Mouse (Mus musculus): ENCODE measurements around the gene Gm17416.

Gene Gm17416

GRCm38 (mm10) chr2:152569038-152569437, at the start of gene Gm17416:
TSS of gene Gm17416 (plus strand) at chr2:152569338.
- no peak for DNase-seq

DNA sequence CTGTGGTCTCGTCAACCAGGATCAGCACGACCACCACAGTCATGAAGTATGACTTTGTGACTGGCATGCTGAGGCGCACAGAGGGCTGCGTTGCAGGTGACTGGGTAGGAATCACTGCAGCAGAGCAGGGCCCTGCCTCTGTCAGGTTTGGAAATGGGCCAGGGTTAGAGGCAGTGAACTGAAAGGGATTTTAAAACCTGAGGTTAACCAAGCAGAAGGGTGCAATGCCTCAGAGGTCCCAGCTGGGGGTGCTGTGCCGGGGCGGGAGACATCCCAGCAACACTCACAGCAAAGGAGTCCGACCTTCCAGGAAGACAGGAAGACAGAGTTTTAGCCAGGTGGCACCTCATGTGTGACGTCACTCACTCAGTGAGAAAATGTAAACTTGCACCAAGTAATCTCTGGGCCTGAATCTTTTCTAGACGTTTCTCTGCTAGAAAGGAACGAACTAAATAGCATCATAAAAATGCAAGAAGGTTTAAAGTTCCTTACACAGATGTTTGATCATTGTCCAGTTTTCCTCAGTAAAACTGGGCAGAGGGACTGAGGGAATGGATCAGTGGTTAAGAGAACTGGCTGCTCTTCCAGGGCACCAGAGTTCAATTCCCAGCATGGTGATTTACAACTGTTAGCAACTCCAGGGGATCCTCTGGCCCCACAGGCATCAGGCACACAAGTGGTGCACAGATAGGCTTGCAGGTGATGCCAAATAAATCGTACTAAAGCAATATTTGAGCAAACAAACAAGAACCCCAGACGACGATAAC, 29.0 kb upstream of the Gm17416 start, which contains the start of gene Defb29:
Gene Defb29, minus strand, starts transcription at position 155 of the 767 bp plus-strand sequence.
- no peak for DNase-seq

DNA sequence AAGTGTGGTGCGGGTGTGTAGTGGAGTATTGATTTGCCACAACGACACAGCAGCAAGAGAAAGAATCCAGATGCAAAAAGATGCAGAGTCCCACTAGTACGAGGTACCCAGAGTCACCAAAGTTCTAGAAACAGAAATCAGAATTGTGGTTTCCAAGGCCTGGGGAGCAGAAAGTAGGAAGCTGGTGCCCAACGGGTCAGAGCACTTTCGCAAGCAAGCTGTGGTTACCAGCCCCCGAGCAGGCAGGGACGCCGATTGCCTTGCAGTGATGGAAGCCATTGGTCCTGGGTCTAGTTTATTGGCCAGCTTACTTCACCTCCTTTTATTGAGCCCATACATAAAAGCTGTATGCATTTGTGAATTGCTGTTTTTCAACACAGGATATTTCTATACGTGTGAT, 27.2 kb upstream of the Gm17416 start:
- DNase-seq: no peak

DNA sequence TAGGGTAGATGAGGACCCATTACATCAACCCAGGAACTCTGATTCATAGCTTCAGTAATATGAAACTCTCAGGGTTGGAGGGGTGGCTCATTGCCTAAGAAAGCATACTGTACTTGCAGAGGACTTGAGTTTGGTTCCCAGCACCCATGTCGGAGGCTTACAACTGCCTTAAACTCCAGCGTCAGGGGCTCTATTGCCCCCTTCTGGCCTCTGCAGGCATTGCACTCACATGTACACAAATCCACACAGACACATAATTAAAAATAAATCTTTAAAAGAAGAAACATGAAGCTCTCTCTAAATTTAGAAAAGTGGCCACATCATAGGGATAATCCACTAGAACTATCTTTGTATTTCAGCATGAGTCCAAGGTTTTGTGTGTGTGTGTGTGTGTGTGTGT, 26.2 kb upstream of the Gm17416 start:
- DNase-seq: no peak

GRCm38 (mm10) chr2:152543478-152543877, 25.7 kb upstream of the Gm17416 start:
- no peak for DNase-seq

GRCm38 (mm10) chr2:152544691-152545090, 24.4 kb upstream of the Gm17416 start:
- peak; percentile 21 to 57 for DNase-seq

GRCm38 (mm10) chr2:152548124-152548523, 21.0 kb upstream of the Gm17416 start:
- DNase-seq: no peak

GRCm38 (mm10) chr2:152553774-152554423, 15.2 kb upstream of the Gm17416 start:
- DNase-seq: peak; percentile 63 to 76

DNA sequence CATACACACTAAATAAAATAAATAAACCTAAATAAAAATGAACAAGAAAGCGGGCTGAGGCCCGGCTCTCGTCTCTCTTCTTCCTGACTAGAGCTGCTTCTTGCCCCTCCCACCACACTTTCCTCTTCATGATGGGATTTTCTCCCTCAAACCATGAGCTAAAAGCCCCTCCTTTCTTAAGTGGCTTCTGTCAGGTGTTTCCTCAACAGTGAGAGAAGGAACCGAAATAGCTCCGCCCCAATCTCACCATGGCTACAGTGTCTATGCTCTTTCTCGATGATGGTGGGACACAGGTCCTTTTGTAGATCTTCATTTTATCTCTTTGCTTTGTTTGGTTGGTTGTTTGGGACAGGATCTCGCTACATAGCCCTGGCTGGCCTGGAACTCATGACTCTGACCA, 12.5 kb upstream of the Gm17416 start:
- no peak for DNase-seq

- DNase-seq: no peak
Measured at GRCm38 (mm10) chr2:152569881-152570280, 743 bp downstream of the Gm17416 start.

GRCm38 (mm10) chr2:152570313-152570712, 1.2 kb downstream of the Gm17416 start:
- DNase-seq: no peak

DNA sequence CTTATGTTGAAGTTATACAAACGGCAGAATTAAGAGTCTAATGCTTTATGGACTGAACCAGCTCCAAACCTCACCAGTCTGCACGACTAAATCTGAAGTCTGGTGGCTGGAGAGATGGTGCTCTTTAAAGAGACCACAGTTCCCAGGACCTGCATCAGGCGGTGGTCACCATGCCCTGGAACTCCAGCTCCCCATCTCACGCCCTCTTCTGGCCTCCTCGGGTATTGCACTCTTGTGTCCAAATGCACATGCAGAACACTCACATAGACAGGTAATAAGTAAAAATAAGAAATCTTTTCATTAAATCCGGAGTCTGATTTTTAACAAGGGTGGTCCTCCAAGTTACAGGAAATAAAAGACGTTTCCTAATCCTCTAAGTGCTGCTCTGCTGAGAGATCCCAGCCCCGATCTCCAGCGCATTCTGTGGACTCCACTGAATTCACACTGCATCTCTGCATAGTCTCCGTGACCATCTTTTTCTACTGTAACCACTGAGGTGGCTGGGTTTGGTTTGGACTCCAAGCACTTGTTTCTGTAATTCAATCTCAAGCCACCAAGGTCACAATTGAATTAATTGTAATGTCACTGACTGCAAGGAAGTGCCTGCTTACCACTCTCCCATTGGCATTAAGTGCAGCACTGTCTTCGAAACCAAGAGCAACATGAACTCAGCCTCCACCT, 3.1 kb downstream of the Gm17416 start, which contains the start of gene Defb21:
Gene Defb21, plus strand, starts transcription at position 631 of the 681 bp plus-strand sequence.
- DNase-seq: peak in 1 of 2 experiments; percentile 8

DNA sequence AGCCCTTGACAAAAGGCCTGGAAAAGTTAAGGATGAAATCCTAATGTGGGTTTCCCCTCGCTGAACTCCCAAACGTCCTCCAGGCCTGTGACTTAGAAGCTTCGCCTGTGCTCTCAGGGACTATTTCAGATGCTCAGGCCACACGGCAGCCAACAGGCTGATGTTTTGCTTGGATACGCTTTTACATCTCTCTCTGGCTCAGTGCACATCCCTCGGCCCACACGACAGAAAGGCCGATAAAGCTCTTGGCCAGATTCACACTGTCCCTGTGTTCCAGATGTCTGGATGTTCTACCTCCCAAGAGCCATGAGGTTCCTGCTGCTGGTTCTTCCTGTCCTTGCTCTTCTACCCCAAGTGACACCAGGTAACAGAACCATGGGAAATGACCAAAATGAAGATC, 4.3 kb downstream of the Gm17416 start:
- no peak for DNase-seq

GRCm38 (mm10) chr2:152580107-152580506, 11.0 kb downstream of the Gm17416 start, which contains the start of gene Defb19:
TSS of gene Defb19 (minus strand) at chr2:152580312.
- no peak for DNase-seq

DNA sequence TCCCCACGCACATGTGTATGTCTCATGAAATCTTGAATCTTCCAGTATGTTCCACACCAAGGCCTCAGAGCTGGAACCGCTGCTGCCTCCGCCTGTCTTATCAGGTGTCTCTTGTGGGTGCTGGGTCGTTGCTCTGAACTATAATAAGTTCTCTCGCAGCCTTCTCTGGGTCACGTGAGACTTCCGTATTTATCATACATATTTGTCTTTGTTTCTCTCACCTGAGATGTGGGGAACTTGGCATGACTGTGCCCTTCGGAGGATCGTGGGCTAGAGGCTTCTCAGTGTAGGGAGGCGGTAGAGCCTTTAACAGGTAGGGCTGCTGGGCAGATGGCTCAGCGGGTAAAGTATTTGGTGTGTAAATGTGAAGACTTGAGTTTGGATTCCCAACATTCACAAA, 11.5 kb downstream of the Gm17416 start:
- no peak for DNase-seq

GRCm38 (mm10) chr2:152586926-152587560, 17.9 kb downstream of the Gm17416 start:
- DNase-seq: peak in 1 of 2 experiments; percentile 19

- DNase-seq: no peak
Measured at GRCm38 (mm10) chr2:152588450-152588849, 19.3 kb downstream of the Gm17416 start.

GRCm38 (mm10) chr2:152589021-152589420, 19.9 kb downstream of the Gm17416 start:
- no peak for DNase-seq

GRCm38 (mm10) chr2:152599299-152599698, 30.2 kb downstream of the Gm17416 start, which contains the start of gene Defb45:
TSS of gene Defb45 (minus strand) at chr2:152599399.
- no peak for DNase-seq

DNA sequence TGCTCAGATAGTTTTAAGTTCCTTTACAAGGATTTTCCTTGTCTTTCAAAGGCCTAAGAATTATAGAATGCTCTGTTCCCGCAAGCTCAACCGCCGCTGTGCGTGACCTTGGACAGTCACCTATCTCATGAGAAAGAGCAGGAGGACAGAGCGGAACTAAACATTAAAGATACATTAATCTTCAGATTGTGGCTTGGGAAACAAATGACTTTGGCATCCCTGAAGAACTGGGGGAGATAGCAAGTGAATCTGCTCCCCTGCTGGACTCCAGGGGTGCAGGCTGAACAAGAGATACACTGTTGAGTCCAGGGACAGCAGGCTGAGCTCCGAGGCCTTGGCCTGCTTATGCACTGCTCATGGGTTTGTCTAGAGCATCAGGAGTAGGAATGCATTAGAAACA, 30.9 kb downstream of the Gm17416 start:
- no peak for DNase-seq

GRCm38 (mm10) chr2:152601275-152601960, 32.3 kb downstream of the Gm17416 start:
- no peak for DNase-seq

GRCm38 (mm10) chr2:152604057-152604456, 34.9 kb downstream of the Gm17416 start, which contains the start of gene Defb36:
TSS of gene Defb36 (plus strand) at chr2:152604327.
- DNase-seq: peak in 1 of 2 experiments; percentile 35

Measured in cerebellum, postnatal 25 days (tissue).